Mouse (Mus musculus): ENCODE results near the gene Fgr.

The Fgr gene

DNA sequence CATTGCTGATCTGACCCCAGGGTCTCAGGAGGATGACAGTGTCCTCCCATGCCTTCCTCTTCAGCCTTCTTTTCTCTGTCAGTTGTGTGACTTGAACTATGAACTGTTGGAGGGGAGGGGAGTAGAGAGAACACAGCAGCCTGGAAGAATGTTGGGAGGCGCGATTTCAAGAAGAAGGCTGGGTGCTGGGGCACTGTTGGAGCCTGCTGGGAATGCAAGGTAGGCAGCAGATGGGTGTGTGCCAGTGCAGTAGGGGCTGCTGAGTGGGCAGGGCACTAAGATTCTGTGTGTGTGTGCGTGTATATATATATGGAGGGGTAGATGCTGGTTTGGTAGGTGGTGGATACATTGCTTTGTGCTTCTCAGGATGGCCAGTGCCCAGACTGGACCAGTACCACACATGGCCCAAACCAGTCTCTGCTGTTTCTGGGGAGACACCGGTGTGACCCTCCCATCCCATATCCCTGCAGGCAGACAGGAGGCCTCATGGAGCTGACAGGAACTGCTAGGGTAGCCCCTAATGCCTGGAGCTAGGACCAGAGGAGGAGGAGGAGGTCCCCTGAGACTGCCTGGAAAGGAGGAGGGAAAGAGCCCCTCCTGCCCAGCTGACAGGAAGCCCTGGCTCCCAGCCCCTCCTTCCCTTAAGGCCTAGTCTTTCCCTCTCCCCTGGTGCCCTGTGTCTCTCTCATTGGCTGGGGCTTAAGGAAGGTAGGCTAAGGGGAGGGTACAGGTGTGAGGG lies 43.0 kb downstream of the Fgr start:
- no peak for DNase-seq

DNA sequence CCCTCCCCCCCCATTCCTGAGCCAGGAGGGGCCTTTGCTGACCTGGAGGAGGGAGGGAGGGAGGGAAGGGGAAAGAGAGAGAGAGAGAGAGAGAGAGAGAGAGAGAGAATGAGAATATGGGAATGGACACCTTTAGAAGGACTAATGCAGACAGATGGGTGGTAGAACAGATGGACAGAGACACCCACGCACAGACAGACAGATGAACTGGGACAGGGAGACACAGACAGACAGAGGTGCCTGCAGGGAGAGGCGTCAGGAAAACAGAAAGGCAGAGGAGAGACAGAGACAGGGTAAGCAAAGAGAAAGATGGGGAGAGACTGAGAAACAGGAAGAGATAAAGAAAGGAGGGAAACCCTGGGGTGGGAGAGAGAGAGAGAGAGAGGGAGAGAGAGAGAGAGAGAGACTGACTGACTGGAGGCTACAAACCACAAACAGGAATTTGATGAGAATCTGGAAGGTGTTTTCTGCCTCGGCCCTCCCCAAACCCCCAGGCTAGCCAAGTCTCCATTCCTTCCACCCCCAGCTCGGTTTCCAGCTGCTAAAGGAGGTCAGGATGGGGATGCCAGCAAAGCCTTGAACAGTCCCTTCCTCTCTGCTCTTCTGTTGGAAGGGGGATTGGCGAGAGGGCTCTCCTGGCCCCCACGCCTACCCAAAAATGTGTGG lies 43.8 kb downstream of the Fgr start:
- no peak for DNase-seq

DNA sequence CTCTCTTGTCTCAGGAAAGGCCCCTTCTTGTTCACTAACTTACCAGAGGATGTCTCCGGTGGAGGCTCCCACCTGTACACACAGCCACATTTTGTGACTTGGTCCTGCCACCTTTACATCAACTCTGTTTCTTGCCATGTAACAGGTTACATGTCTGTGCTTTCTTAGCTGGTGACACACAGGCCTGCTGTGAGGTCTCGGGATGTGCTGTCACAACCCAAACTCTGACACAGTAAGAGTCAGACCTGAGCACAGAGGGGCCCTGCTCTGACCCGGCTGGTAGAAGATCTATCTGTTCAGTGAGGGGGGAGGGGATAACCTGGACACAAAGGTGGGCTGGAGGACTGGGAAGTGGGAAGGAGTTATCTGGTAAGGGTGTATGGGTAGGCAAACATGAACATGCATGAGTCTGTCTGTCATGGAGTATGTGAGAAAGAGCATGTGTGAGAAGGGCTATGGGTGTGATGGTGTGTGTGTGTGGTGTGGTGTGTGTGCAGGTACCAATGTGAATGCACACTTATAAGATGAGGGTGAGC lies 44.4 kb downstream of the Fgr start:
- no peak for DNase-seq

DNA sequence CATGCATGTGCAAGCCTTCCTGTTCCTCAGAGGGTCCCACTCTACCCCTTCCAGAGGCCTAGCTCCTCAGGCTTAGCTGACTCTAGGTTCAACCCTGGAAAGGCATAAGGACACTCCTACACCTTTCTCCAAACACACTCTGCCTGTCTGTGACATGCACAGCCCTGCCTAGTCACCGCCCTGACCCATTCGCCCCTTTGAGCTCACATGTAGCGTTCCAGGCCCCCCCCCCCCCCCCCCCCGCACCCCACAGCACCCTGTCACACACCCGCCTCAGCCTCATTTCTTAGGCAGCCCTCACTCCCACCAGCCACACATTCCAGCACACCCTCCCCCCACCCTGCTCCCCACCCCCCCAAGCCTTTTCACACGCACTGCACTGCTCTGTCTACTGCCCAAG lies 46.8 kb downstream of the Fgr start:
- no peak for DNase-seq

DNA sequence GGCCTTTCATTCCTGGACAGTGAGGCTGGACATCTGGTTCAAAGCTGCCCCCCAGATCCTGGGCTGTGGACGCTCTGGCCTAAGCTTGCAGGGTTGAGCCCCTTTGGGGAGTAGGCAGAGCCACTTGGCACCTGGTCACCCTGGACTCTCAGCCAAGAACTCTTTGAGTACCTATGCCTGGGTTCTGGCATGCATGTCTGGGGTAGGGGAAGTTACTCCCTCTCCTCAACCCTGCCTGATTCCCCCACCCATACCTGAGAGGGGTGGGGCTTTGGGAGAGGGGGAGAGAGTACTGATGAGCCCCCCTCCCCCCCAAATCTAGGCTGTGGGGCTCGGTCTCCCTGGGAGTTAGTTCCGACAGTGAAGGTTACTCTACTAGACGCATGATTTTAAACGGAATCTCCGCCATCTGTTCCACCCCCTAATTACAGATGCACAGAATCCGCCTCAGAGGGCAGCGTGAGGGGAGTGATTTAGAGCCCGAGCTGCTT lies 47.3 kb downstream of the Fgr start:
- DNase-seq, result no peak

DNA sequence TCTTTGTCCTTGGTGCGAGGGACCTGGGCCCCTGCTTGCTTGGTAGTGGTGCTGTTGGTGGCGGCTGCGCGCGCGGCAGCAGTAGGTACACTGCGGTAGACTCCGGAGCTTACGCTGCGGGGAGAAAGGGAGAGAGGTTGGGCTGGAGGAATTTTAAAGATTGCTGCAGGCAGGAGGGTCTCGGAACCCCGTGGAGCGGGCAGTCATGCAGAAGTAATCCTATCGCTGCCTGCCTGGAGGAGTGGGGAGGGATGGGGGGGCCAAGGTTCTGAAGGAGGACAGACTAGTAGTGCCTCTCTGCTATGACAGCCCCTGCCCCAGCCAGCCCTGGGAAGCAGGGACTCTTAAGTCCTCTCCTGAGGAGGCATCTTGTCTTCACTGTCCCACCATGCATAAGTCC lies 48.3 kb downstream of the Fgr start:
- DNase-seq, result no peak

DNA sequence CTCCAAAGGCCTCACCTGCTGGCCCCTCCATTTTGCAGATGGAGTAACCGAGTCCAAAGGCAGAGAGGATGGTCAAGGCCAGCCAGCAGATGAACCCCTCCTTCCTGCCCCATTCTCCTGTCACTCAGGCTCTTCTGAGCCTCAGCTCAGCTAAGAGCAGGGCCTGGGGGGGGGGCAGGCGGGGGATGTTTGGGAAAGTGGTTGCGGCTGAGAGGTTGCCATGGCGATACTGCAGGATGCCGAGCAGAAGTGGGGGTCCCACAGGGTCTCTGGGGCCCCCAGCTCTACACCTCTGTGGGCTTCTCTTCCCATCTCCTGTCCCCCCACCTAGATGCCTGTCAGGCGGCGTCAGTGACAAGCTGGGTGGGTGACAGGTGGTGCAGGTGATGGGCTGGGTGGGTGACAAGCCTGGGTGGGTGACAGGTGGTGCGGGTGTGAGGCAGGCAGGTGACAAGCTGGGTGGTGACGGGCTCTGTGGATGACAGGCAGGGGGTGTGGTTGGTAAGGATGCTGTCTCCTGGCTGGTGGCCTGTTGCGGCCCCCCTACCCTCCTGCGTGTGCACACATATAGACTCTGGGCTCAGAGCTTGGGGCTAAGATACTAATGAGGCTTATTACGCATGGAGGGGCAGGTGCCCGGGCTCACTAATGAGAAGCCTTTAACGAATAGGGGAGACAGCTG lies 49.2 kb downstream of the Fgr start:
- no peak for DNase-seq

DNA sequence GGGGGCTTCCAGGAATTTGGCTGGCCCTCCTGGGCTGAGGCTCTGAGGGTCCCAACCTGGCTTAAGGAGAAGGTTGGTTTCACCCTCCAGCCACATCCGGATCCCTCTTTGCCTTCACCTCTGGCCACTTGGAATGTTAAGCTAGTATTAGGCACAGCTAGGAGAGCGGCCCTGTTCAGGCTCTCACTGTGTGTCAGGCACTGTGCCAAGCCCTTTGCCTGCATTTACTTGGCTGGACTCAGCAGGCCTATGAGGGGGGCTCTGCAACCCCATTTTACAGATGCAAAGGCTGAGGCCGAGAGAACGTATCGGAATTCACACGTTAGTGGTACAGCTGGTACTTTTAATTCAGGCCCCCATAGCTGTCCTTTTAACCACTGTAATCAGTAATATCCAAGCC lies 49.7 kb downstream of the Fgr start:
- no peak for DNase-seq

DNA sequence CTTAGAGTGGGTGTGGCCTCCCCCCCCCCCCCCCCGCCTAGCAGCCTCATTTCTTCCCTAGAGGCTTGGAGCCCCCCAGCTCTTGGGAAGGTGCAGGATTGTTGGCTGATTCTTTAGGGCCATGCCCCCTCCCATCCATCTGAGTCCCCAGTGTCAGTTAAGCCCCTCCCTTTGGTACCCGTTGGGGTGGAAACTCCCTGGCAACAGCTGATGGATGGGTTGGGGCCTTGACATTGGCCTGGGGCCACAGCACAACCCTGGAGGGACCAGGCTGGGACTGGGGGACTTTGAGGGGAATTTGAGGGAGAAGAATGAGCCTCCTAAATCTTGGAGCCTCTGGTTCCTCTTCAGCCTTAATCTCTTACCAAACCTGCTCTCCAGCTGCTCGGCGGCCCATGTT lies 50.5 kb downstream of the Fgr start:
- DNase-seq, result no peak

DNA sequence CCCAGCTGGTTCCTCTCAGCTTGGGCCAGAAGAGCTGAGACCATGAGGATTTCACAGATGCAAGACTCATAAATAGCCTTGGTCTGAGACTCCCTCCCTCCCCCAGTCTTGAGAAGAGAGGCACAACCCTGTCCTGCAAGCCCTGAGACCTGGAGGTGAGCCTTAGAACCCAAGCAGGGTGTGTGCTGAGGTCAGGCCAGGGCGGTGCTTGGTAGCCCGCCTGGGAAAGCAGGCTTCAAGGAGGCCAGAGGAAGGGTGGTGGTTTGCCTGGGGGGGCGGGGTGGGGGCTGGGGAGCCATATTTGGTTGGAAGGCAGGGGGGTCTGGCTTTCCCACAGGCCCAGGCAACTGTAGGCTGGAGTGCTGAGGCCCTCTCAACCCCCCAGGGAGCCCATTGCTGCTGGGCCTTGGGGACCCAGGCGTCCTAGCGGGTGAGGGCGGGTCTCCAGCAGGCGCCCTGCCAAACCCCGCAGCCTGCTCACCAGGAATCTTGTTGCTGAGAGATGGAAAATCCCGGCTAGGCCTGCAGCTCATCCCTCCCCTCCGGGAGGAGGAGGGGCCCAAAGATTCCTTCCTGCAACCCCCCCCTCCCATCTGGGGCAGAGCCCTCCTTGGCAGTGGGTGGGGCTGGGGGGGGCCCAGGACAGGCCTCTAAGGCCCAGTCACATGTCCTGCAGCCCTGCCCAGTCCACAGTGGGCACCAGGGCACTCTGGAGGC lies 51.2 kb downstream of the Fgr start:
- DNase-seq, result no peak

DNA sequence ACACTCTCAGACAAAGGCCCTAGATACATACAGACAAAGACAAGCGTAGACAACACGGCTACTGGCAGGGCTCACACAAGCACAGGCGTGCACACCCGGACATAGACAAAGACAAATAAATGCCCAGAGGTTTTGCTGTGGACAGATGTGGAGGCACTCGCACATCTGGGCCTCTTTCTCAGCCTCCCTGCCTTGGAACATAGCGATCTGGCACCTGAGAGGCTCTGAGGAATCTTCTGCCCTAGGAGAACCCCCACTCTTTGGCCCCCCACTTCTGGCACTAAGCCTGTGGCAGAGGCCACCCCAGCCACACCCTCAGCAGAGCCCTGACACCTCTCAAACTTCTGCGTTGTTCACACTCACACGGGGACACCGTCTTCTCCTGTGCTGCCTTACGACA lies 52.4 kb downstream of the Fgr start:
- no peak for DNase-seq

DNA sequence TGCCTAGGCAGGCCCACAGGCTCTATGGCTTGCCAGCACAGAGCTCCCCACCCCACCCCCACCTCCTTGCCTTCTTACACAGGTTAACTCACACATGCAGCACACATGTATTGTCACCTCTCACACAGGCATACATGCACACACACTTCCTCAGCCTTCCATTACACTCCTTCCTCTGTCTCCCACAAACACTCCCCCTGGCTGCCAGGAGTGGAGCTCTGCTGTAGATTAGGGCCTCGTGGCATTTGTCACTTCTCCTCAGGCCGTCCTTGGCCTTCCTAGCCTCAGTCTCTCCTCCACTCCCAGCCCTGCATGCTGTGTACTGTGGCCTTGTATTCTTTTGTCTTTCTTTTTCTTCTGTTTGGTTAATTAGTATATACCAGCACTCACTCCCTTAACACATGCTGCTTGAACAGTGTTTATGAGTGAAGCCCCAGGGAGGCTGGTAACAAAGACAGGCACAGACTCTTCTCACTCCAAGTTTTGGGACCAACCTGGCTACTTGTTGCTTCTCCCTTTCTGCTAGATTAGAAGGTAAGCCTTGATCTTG lies 53.0 kb downstream of the Fgr start:
- DNase-seq, result no peak

DNA sequence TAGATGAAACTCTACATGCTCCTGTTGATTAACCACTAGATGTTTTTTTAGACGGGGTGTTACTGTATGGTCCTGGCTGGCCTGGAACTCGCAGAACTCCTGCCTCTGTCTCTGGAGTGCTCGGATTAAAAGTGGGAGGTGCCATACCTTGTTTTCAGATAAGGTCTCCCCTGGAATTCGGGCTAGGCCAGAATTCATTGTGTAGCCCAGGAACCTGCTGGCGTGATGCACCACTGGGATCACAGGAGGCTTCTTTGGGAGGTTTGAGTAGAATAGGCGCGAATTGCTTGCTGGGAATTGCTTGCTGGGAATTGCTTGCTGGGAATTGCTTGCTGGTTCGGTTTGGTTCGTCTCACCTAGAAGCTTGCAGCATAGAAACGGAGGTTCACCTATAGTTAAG lies 53.8 kb downstream of the Fgr start:
- DNase-seq, result no peak

DNA sequence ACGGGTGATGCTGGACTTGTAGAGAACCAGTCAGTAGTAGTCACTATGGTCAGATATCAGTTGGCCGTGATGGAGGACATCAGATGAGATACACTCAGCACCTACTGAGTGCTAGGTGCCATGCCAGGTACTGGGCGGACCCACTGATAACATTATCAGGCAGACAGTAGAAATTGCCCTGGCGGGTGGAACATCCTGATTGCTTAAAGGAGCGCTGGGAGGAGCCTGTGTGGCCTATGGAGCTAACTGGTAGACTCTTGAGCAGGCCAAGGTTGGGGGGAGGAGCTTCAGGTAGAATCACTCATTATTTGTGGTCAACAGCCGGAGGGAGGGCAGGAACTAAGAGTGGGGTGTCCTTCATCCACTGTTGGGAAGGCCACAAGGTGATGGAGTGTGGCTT lies 54.3 kb downstream of the Fgr start:
- no peak for DNase-seq

DNA sequence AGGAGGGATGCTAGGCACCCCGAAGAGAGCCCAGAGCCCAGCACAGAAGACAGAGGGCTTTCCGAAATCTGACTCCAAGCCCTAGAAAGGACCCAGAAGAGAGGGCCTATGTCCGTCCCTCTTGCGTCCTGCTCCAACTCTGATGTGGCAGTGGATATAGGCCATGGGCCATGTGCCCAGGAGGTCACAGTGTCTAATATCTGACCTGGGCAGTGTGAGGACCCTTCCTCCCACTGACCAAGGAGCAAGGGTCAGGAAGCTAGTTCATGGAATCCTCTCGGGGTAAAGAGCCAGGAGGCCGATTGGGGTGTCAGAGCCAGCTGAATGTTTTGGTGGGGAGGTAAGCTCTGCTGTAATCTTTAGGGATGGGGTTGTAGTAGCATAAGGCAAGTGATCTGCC lies 55.0 kb downstream of the Fgr start:
- DNase-seq, result no peak

DNA sequence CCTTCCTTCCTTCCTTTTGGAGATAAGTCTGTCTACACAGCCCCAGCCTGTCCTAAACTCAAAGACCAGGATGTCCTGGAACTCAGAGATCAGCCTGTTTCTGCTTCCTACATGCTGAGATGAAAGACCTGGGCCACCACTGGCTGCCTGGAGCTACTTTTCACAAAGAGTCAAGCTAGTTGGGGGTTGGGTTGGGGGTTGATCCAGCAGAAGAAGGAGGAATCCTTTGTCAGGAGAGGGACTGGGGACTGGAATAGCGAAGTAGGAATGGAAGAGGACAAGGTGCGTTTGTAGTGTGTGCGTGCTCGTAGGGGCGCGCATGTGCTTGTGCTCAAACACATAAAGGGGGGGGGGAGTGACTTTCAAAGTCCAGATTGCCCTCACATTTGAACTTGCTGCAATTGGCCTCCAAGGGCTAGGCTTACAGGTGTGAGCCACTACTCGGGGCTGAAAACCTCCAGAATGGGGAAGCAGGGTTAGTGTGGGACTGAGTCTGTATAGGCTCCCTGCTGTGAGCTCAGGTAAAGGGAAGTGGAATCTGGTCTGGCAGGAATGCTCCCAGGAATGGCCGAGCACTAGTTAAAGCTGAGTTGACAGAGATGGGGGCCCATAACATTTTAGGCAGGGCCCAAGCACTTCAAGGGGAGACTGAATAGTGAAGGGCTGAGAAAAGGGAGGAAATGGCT lies 58.7 kb downstream of the Fgr start:
- DNase-seq, result no peak

DNA sequence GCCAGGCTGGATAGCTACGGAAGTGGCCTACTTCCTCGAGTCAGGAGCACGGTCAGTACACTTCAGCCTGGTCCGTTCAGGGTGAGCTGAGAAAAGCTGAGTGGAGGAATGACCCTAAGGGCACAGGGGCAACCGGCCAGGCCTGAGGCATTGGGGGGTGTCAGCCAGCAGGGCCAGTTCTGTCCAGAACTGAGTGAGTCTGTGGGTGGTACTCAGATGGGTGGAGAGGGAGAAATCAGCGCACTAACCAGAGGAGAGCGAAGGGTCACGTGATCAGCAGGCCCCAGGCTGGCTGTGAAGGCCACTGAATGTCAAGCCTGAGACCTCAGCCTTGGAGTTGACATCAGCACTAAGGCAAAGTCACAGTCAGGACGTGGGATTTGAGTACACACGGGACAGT lies 60.6 kb downstream of the Fgr start:
- no peak for DNase-seq

DNA sequence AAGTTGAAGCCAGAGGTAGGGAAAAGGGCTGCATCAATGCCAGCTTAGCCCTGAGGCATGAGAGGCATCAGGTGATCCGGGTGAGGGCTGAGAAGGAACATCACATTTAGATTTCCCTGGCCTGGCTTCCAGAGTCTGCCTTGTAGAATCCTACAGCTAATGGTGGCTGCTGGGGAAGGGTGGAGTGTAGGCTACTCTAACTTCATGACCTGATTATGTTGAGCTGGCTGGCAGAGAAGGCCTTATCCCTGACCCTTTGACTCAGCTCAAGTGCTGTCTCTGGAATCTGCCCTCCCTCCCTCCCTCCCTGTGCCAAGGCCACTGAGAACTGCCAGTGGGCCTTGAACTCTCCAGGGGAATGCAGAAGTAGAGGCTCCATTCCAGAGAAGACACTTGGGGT lies 61.6 kb downstream of the Fgr start:
- DNase-seq, result no peak

DNA sequence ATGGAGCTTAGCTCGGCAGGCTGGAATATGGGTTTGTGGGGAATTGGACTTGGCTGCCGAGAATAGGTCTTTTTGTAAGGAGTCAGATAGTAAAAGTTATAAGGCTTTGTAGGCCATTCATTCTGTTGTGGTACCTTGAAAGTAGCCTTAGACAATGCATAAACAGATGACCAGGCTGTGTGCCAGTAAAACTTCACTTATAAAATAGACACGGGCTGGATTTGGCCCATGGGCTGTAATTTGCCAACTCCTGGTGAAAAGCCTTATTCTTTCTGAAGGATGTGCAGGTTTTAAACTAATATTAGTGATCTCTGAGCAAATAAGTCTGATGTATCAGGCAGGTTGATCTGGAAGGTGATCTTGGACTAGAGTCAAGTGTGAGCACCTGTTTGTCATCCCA lies 62.1 kb downstream of the Fgr start:
- no peak for DNase-seq

DNA sequence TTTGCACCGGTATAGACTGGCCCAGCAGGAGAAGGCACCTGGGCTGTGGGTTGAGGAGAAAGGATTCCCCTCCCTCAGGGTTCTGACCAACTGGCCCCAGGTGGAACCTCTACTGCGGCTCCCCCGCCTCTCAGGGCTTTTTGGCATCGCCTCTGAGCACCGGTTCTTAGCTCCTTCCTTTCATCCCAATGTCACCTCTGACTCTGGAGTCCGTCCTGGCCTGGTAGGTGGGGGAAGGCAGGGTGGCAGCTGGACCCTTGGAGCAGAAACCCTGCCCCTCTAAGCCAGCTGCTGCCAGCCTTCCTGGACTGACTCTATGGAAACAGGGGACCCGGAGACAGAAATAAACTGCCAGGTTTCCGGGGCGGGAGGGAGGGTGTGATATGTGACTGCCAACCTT lies 63.4 kb downstream of the Fgr start:
- DNase-seq, result no peak

DNA sequence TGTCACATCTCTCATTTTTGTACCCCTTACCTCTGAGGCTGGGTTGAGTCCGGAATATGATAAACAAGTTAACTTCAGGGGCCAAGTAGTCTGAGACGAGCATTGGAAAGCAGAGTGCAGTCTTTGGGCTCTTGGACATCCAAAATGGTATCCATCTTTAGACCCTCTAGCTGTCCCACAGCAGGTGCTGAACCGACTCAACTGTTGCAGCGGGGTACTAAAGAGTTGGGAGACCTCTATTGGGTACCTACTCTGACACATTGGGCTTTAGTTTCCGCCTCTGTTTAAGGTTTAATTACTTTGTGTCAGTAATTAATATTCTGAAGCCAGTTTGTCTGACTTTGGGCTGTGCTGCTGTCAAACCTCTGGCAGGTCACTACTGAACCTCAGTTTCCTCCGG lies 63.9 kb downstream of the Fgr start:
- no peak for DNase-seq

DNA sequence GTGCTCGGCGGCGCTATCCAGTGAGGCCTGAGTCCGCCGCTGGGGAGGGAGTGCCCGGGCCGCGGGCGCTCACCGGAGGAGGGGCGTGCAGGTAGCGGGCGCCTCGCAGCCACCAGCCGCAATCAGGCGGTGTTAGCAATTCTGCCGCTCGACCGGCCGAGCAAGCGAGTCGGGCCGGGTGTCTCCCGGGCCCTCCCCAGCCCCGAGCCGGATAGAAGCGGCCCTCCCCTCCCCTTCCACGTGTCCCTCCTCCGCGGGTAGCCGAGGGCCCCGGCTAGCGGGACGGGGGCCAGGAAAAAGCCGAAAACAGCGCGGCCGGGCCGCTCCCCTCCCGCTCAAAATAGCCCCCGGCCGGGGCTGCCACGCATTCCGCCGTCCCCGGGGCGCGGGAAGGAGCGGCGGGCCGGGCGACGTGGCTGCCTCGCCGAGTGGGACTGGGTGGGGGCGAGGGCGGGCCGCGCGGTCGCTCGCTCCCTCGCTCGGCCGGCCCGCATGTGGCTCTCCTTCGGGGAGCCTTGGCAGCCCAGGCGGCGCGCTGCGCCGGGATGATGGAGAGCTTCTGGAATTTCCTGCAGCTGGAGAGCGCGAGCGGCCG lies 64.7 kb downstream of the Fgr start:
- DNase-seq, result peak; percentile 32
